Mouse (Mus musculus): ENCODE results near the gene Rptor. TPM values are rescaled to one million over a fixed set of nuclear protein-coding genes. Genes with fewer than 3 reads are reported as not detected.

The Rptor gene
- polyA plus RNA-seq, 1 experiment from 2014 or later, result 12.4 TPM

- Histone ChIP-seq H3K4me3 (ENCODE audit: low read depth, low read length) (no peak overlapping the region), H3K27me3 (ENCODE audit: control insufficient read depth, insufficient read depth, low read length) (no peaks in the 10 kb centered on the region), H3K9ac (ENCODE audit: low read depth, low read length) (no peak overlapping the region), H3K4me1 (replicated peaks; ENCODE audit: control insufficient read depth, insufficient read depth, low read length) (no peaks in the 10 kb centered on the region), H3K36me3 (ENCODE audit: control insufficient read depth, insufficient read depth, low read length) (no peaks in the 10 kb centered on the region), H3K9me3 (ENCODE audit: control insufficient read depth, low read length) (no peaks in the 10 kb centered on the region), H3K4me2 (replicated peaks; ENCODE audit: low read depth, low read length) (no peak overlapping the region), H3K27ac (ENCODE audit: low read depth, low read length) (no peak overlapping the region)
- ATAC-seq (ENCODE audit: low FRiP score) (no peak), DNase-seq (ENCODE audit: low spot score) (no peak)
- WGBS, result 80% methylated on average over 5 of the region's 5 CpGs
Observed at GRCm38 (mm10) chr11:119630329-119630728, 27.6 kb downstream of the Rptor start.

- H3K27me3 ChIP-seq (ENCODE audit: control insufficient read depth, insufficient read depth, low read length), result no peaks in the 10 kb centered on the region
- DNase-seq (ENCODE audit: low spot score) (no peak), ATAC-seq (ENCODE audit: low FRiP score) (no peak)
- no peak overlapping the region for H3K4me2 ChIP-seq (replicated peaks; ENCODE audit: low read depth, low read length)
- H3K9ac ChIP-seq (ENCODE audit: low read depth, low read length), result no peak overlapping the region
- no peaks in the 10 kb centered on the region for H3K36me3 ChIP-seq (ENCODE audit: control insufficient read depth, insufficient read depth, low read length)
- no peaks in the 10 kb centered on the region for H3K4me1 ChIP-seq (replicated peaks; ENCODE audit: control insufficient read depth, insufficient read depth, low read length)
- no peak overlapping the region for H3K27ac ChIP-seq (ENCODE audit: low read depth, low read length)
- WGBS, result 57% methylated on average over 3 of the region's 3 CpGs
- no peaks in the 10 kb centered on the region for H3K9me3 ChIP-seq (ENCODE audit: control insufficient read depth, low read length)
- no peak overlapping the region for H3K4me3 ChIP-seq (ENCODE audit: low read depth, low read length)
Observed at GRCm38 (mm10) chr11:119631222-119631870, 28.6 kb downstream of the Rptor start.

GRCm38 (mm10) chr11:119636371-119636883 lies 33.7 kb downstream of the Rptor start:
- Histone ChIP-seq H3K27ac (ENCODE audit: low read depth, low read length) (no peak overlapping the region), H3K4me3 (ENCODE audit: low read depth, low read length) (no peak overlapping the region), H3K4me2 (replicated peaks; ENCODE audit: low read depth, low read length) (no peak overlapping the region), H3K9me3 (ENCODE audit: control insufficient read depth, low read length) (no peaks in the 10 kb centered on the region), H3K4me1 (replicated peaks; ENCODE audit: control insufficient read depth, insufficient read depth, low read length) (no peaks in the 10 kb centered on the region), H3K36me3 (ENCODE audit: control insufficient read depth, insufficient read depth, low read length) (no peaks in the 10 kb centered on the region), H3K9ac (ENCODE audit: low read depth, low read length) (no peak overlapping the region), H3K27me3 (ENCODE audit: control insufficient read depth, insufficient read depth, low read length) (no peaks in the 10 kb centered on the region)
- WGBS, result 89% methylated on average over 4 of the region's 4 CpGs
- no peak for DNase-seq (ENCODE audit: low spot score)
- ATAC-seq (ENCODE audit: low FRiP score), result no peak

GRCm38 (mm10) chr11:119637519-119637918 lies 34.8 kb downstream of the Rptor start:
- no peaks in the 10 kb centered on the region for H3K9me3 ChIP-seq (ENCODE audit: control insufficient read depth, low read length)
- ATAC-seq (ENCODE audit: low FRiP score), result no peak
- no peak overlapping the region for H3K27ac ChIP-seq (ENCODE audit: low read depth, low read length)
- no peak overlapping the region for H3K4me3 ChIP-seq (ENCODE audit: low read depth, low read length)
- WGBS, result 79% methylated on average over 6 of the region's 6 CpGs
- DNase-seq (ENCODE audit: low spot score), result no peak
- no peak overlapping the region for H3K4me2 ChIP-seq (replicated peaks; ENCODE audit: low read depth, low read length)
- H3K27me3 ChIP-seq (ENCODE audit: control insufficient read depth, insufficient read depth, low read length), result no peaks in the 10 kb centered on the region
- H3K9ac ChIP-seq (ENCODE audit: low read depth, low read length), result no peak overlapping the region
- no peaks in the 10 kb centered on the region for H3K4me1 ChIP-seq (replicated peaks; ENCODE audit: control insufficient read depth, insufficient read depth, low read length)
- no peaks in the 10 kb centered on the region for H3K36me3 ChIP-seq (ENCODE audit: control insufficient read depth, insufficient read depth, low read length)

GRCm38 (mm10) chr11:119640491-119640890 lies 37.8 kb downstream of the Rptor start:
- Histone ChIP-seq H3K4me3 (ENCODE audit: low read depth, low read length) (no peak overlapping the region), H3K27ac (ENCODE audit: low read depth, low read length) (no peak overlapping the region), H3K4me1 (replicated peaks; ENCODE audit: control insufficient read depth, insufficient read depth, low read length) (peaks cover 4% of the 10 kb centered on the region), H3K9me3 (ENCODE audit: control insufficient read depth, low read length) (no peaks in the 10 kb centered on the region), H3K27me3 (ENCODE audit: control insufficient read depth, insufficient read depth, low read length) (no peaks in the 10 kb centered on the region), H3K4me2 (replicated peaks; ENCODE audit: low read depth, low read length) (no peak overlapping the region), H3K9ac (ENCODE audit: low read depth, low read length) (no peak overlapping the region), H3K36me3 (ENCODE audit: control insufficient read depth, insufficient read depth, low read length) (no peaks in the 10 kb centered on the region)
- ATAC-seq (ENCODE audit: low FRiP score) (no peak), DNase-seq (ENCODE audit: low spot score) (no peak)
- WGBS, result 68% methylated on average over 9 of the region's 9 CpGs

GRCm38 (mm10) chr11:119641831-119642381 lies 39.2 kb downstream of the Rptor start:
- Histone ChIP-seq H3K4me3 (ENCODE audit: low read depth, low read length) (no peak overlapping the region), H3K4me2 (replicated peaks; ENCODE audit: low read depth, low read length) (no peak overlapping the region), H3K36me3 (ENCODE audit: control insufficient read depth, insufficient read depth, low read length) (no peaks in the 10 kb centered on the region), H3K9me3 (ENCODE audit: control insufficient read depth, low read length) (no peaks in the 10 kb centered on the region), H3K4me1 (replicated peaks; ENCODE audit: control insufficient read depth, insufficient read depth, low read length) (peaks cover 4% of the 10 kb centered on the region), H3K27me3 (ENCODE audit: control insufficient read depth, insufficient read depth, low read length) (no peaks in the 10 kb centered on the region), H3K27ac (ENCODE audit: low read depth, low read length) (no peak overlapping the region), H3K9ac (ENCODE audit: low read depth, low read length) (no peak overlapping the region)
- ATAC-seq (ENCODE audit: low FRiP score) (no peak), DNase-seq (ENCODE audit: low spot score) (no peak)
- WGBS, result 91% methylated on average over 9 of the region's 9 CpGs

- DNase-seq (ENCODE audit: low spot score) (no peak), ATAC-seq (ENCODE audit: low FRiP score) (no peak)
- no peak overlapping the region for H3K27ac ChIP-seq (ENCODE audit: low read depth, low read length)
- H3K9ac ChIP-seq (ENCODE audit: low read depth, low read length), result no peak overlapping the region
- H3K27me3 ChIP-seq (ENCODE audit: control insufficient read depth, insufficient read depth, low read length), result no peaks in the 10 kb centered on the region
- H3K4me3 ChIP-seq (ENCODE audit: low read depth, low read length), result no peak overlapping the region
- no peak overlapping the region for H3K4me2 ChIP-seq (replicated peaks; ENCODE audit: low read depth, low read length)
- H3K4me1 ChIP-seq (replicated peaks; ENCODE audit: control insufficient read depth, insufficient read depth, low read length), result peaks cover 4% of the 10 kb centered on the region
- WGBS, result 86% methylated on average over 7 of the region's 7 CpGs
- H3K9me3 ChIP-seq (ENCODE audit: control insufficient read depth, low read length), result no peaks in the 10 kb centered on the region
- H3K36me3 ChIP-seq (ENCODE audit: control insufficient read depth, insufficient read depth, low read length), result no peaks in the 10 kb centered on the region
Observed at GRCm38 (mm10) chr11:119643347-119643746, 40.6 kb downstream of the Rptor start.

- H3K27ac ChIP-seq (ENCODE audit: low read depth, low read length), result no peak overlapping the region
- H3K4me2 ChIP-seq (replicated peaks; ENCODE audit: low read depth, low read length), result no peak overlapping the region
- no peak for ATAC-seq (ENCODE audit: low FRiP score)
- peaks cover 4% of the 10 kb centered on the region for H3K4me1 ChIP-seq (replicated peaks; ENCODE audit: control insufficient read depth, insufficient read depth, low read length)
- 79% methylated on average over 7 of the region's 7 CpGs for WGBS
- no peak overlapping the region for H3K4me3 ChIP-seq (ENCODE audit: low read depth, low read length)
- no peaks in the 10 kb centered on the region for H3K36me3 ChIP-seq (ENCODE audit: control insufficient read depth, insufficient read depth, low read length)
- H3K9ac ChIP-seq (ENCODE audit: low read depth, low read length), result no peak overlapping the region
- no peaks in the 10 kb centered on the region for H3K9me3 ChIP-seq (ENCODE audit: control insufficient read depth, low read length)
- no peak for DNase-seq (ENCODE audit: low spot score)
- no peaks in the 10 kb centered on the region for H3K27me3 ChIP-seq (ENCODE audit: control insufficient read depth, insufficient read depth, low read length)
Observed at GRCm38 (mm10) chr11:119644140-119644539, 41.4 kb downstream of the Rptor start.
